Mouse (Mus musculus) hindbrain, embryonic 11.5 days (tissue): ENCODE results near the gene Rapgef6. TPM values are rescaled to one million over a fixed set of nuclear protein-coding genes. Genes with fewer than 3 reads are reported as not detected.

ENCODE experiments used
- ATAC-seq: fragments of 200-750 bp; cut with Nextera tagmentation; 2 replicates; pipeline ENCODE4 v1.8.0; 2017; ENCODE audit warnings: mild to moderate bottlenecking, moderate TSS enrichment, moderate library complexity; ENCODE audit not compliant: low FRiP score
- DNase-seq: peaks from one replicate; pipeline ENCODE4 v3.0.0-alpha.2; 2015; ENCODE audit warnings: low spot score
- H3K27ac ChIP-seq: fragments of 300-500 bp; sonication (generic); 2 replicates; pipeline ENCODE4 v1.5.1; 2014; ENCODE audit warnings: mild to moderate bottlenecking, low read depth, low read length
- H3K27me3 ChIP-seq: fragments of 300-500 bp; sonication (generic); 2 replicates; pipeline ENCODE4 v1.6.1; 2014; ENCODE audit warnings: mild to moderate bottlenecking, low read length, moderate library complexity, mixed read lengths; ENCODE audit not compliant: control insufficient read depth, insufficient read depth
- H3K36me3 ChIP-seq: fragments of 300-500 bp; sonication (generic); 2 replicates; pipeline ENCODE4 v1.6.1; 2014; ENCODE audit warnings: mild to moderate bottlenecking, low read length, moderate library complexity, mixed read lengths; ENCODE audit not compliant: control insufficient read depth, insufficient read depth
- H3K4me1 ChIP-seq: fragments of 300-500 bp; sonication (generic); replicated peaks from 2 replicates; pipeline ENCODE4 v1.6.1; 2014; ENCODE audit warnings: low read length, mixed read lengths; ENCODE audit not compliant: control insufficient read depth, insufficient read depth
- H3K4me2 ChIP-seq: fragments of 300-500 bp; sonication (generic); replicated peaks from 2 replicates; pipeline ENCODE4 v1.6.1; 2014; ENCODE audit warnings: mild to moderate bottlenecking, low read depth, low read length
- H3K4me3 ChIP-seq: fragments of 300-500 bp; sonication (generic); 2 replicates; pipeline ENCODE4 v1.5.1; 2014; ENCODE audit warnings: low read depth, low read length
- H3K9ac ChIP-seq: fragments of 300-500 bp; sonication (generic); 2 replicates; pipeline ENCODE4 v1.6.1; 2014; ENCODE audit warnings: low read depth, low read length
- H3K9me3 ChIP-seq: fragments of 300-500 bp; sonication (generic); 2 replicates; pipeline ENCODE4 v1.6.1; 2016; ENCODE audit warnings: low read length; ENCODE audit not compliant: control insufficient read depth
- WGBS: fragments of 180-500 bp; shearing (Covaris S2); extraction: QIAGEN DNeasy Blood & Tissue Kit; methylation state at CpG from one replicate; pipeline ENCODE4 v1.1.7; 2014; 5-methylcytosine and 5-hydroxymethylcytosine counted together
- polyA plus RNA-seq: library from polyadenylated mRNA; unstranded; fragments of >200 nt; fragmentation: Nextera tagmentation; extraction: Ambion mirVana; gene quantifications from 2 replicates; pipeline ENCODE4 v1.2.1, GENCODE M21; 2014

Rapgef6 gene
- polyA plus RNA-seq, 1 experiment from 2014 or later = 47.0 TPM

DNA sequence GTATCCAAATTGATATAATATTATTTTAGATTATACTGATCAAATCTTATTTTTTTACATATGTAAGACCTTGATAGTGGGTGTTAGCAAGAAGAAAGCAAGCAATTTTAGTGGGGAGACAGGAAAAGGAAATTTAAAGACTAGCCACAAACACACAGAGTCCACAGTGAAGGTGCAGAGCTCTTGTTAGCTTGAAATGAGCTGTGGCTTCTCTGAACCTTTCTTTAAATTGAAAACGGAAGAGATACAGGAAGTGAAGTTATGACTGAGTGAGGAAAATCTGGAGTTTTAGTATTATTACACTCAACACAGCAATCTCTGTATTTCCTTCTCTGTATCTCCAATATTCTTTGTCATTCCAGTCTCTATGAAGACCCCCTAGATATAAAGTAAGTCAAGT lies 104.3 kb downstream of the Rapgef6 start:
- H3K27ac ChIP-seq = no peak overlapping the region
- DNase-seq (no peak), ATAC-seq (no peak)
- no peaks in the 10 kb centered on the region for H3K9me3 ChIP-seq
- no peaks in the 10 kb centered on the region for H3K4me1 ChIP-seq
- 93% methylated on average over 1 of the region's 1 CpGs for WGBS
- H3K4me3 ChIP-seq = no peak overlapping the region
- no peaks in the 10 kb centered on the region for H3K27me3 ChIP-seq
- H3K4me2 ChIP-seq = no peak overlapping the region
- H3K36me3 ChIP-seq = no peaks in the 10 kb centered on the region
- H3K9ac ChIP-seq = no peak overlapping the region

- Histone ChIP-seq H3K4me2 (no peak overlapping the region), H3K9me3 (no peaks in the 10 kb centered on the region), H3K27ac (no peak overlapping the region), H3K4me1 (no peaks in the 10 kb centered on the region), H3K36me3 (no peaks in the 10 kb centered on the region), H3K4me3 (no peak overlapping the region), H3K27me3 (no peaks in the 10 kb centered on the region), H3K9ac (no peak overlapping the region)
- ATAC-seq (no peak), DNase-seq (no peak)
- WGBS = 92% methylated on average over 4 of the region's 4 CpGs
These were observed 123.8 kb downstream of the Rapgef6 start for GRCm38 (mm10) chr11:54646420-54646819.

GRCm38 (mm10) chr11:54648573-54648972 lies 125.9 kb downstream of the Rapgef6 start:
- no peaks in the 10 kb centered on the region for H3K4me1 ChIP-seq
- no peaks in the 10 kb centered on the region for H3K27me3 ChIP-seq
- no peaks in the 10 kb centered on the region for H3K36me3 ChIP-seq
- no peaks in the 10 kb centered on the region for H3K9me3 ChIP-seq
- H3K27ac ChIP-seq = no peak overlapping the region
- no peak overlapping the region for H3K9ac ChIP-seq
- H3K4me2 ChIP-seq = no peak overlapping the region
- DNase-seq (no peak), ATAC-seq (no peak)
- no peak overlapping the region for H3K4me3 ChIP-seq

GRCm38 (mm10) chr11:54655420-54655819 lies 132.8 kb downstream of the Rapgef6 start:
- no peaks in the 10 kb centered on the region for H3K27me3 ChIP-seq
- no peak overlapping the region for H3K27ac ChIP-seq
- H3K9ac ChIP-seq = no peak overlapping the region
- ATAC-seq = no peak
- WGBS = 86% methylated on average over 2 of the region's 2 CpGs
- H3K36me3 ChIP-seq = no peaks in the 10 kb centered on the region; the same call in 1 of the 2 replicates
- DNase-seq = no peak
- no peak overlapping the region for H3K4me3 ChIP-seq
- no peaks in the 10 kb centered on the region for H3K9me3 ChIP-seq
- H3K4me2 ChIP-seq = no peak overlapping the region
- H3K4me1 ChIP-seq = no peaks in the 10 kb centered on the region

DNA sequence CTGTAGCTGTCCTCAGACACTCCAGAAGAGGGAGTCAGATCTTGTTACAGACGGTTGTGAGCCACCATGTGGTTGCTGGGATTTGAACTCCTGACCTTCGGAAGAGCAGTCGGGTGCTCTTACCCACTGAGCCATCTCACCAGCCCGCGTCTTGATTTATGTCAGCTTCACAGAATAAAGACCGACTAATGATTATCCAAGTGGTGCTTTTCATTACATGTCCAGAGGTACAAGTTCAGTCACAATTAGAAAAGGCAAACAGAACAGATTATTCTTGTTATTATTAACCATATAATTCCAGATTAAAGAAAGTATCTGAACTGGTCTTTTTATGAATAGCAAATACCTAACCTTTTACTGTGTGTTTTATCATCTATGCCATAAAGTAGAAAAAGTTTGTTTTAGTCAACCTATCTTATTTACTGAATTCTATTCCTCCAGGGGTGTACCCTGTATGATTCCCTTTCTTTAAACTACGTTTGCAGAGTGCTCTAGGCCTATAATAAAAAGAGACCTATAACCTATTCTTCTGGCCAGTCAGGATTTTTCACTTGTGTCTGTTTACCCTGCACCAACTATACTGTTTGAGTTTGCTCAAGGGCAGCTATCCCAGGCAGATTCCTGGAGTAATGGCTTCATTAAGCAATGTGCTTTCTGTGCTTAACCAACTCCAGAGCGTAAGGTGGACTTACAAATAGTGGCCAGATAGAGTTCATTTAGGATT lies 151.1 kb downstream of the Rapgef6 start:
- DNase-seq (no peak), ATAC-seq (no peak)
- no peak overlapping the region for H3K4me3 ChIP-seq
- no peak overlapping the region for H3K9ac ChIP-seq
- no peaks in the 10 kb centered on the region for H3K9me3 ChIP-seq
- H3K36me3 ChIP-seq = no peaks in the 10 kb centered on the region
- 88% methylated on average over 8 of the region's 8 CpGs for WGBS
- H3K4me1 ChIP-seq = no peaks in the 10 kb centered on the region
- H3K27ac ChIP-seq = no peak overlapping the region
- no peaks in the 10 kb centered on the region for H3K27me3 ChIP-seq
- no peak overlapping the region for H3K4me2 ChIP-seq

DNA sequence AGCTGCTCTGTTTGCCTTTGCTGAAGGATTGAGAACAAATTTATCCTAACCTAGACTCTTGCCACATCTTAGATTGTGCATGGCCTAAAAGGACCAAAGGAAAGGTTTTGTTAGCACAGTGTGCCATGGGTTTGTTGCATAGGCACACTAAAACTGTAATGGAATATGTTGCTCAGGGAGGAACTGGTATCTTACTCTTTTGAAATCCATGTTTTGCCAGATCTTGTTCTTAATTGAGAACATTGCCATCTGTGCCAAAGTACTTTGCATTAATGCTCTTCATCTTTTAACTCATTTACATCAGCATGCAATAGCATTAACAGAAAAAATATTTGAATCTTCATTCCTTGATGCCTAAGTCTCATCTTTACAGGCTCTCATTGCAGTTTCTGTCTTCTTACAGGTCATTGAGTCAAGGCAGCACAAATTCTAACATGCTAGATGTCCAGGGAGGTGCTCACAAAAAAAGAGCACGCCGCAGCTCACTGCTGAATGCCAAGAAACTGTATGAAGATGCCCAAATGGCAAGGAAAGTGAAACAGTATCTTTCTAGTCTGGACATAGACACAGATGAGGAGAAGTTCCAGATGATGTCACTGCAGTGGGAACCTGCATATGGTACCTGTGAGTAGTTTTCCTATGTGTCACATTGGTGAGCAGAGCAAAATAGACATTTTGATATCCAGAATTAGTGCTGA lies 153.3 kb downstream of the Rapgef6 start:
- ATAC-seq = no peak
- H3K9ac ChIP-seq = no peak overlapping the region
- 94% methylated on average over 2 of the region's 2 CpGs for WGBS
- no peak overlapping the region for H3K27ac ChIP-seq
- no peaks in the 10 kb centered on the region for H3K4me1 ChIP-seq
- no peaks in the 10 kb centered on the region for H3K27me3 ChIP-seq
- H3K36me3 ChIP-seq = peaks cover 6% of the 10 kb centered on the region
- no peaks in the 10 kb centered on the region for H3K9me3 ChIP-seq
- no peak overlapping the region for H3K4me3 ChIP-seq
- no peak overlapping the region for H3K4me2 ChIP-seq
- DNase-seq = no peak

DNA sequence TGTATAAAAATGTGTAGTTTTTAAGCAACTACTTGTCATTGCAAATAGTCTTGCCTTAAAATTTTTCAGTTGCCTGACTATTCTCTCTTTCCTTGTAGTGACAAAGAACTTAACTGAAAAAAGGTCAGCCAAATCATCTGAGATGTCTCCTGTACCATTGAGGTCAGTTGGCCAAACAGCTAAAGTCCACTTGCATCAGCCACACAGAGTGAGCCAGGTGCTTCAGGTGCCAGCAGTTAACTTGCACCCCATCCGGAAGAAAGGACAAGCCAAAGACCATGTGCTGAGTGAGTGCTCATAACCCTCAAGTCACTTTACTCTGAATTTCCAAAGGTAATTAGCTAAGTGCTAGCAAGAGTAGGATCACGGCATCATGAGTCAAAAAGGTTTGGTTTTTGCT lies 156.5 kb downstream of the Rapgef6 start:
- Histone ChIP-seq H3K4me2 (no peak overlapping the region), H3K9me3 (no peaks in the 10 kb centered on the region), H3K27ac (no peak overlapping the region), H3K9ac (no peak overlapping the region), H3K4me1 (no peaks in the 10 kb centered on the region), H3K27me3 (no peaks in the 10 kb centered on the region), H3K36me3 (peaks cover 6% of the 10 kb centered on the region), H3K4me3 (no peak overlapping the region)
- ATAC-seq (no peak), DNase-seq (no peak)
- 93% methylated on average over 2 of the region's 2 CpGs for WGBS

DNA sequence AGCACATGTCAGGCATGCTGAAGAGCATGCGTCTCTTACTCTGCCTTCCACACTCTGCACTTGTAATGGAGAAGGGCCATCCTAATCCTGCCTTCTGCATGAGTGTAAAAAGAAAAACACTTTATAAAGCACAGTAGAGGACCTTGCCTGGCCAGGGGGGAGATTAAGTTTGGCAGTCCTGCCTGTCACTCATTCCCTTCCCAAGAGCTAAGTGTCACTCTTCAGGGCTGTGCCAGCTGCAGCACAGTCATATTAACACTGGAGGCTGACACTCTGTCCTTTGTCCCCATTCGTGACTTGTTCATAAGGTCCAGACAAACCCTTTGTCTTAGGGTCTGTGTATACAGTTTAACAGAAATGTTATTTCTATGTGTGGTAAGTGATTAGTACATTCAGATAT lies 162.2 kb downstream of the Rapgef6 start:
- ATAC-seq = no peak
- H3K27me3 ChIP-seq = no peaks in the 10 kb centered on the region
- no peak overlapping the region for H3K4me3 ChIP-seq
- no peak for DNase-seq
- H3K9me3 ChIP-seq = no peaks in the 10 kb centered on the region
- 84% methylated on average over 2 of the region's 2 CpGs for WGBS
- H3K27ac ChIP-seq = no peak overlapping the region
- no peak overlapping the region for H3K4me2 ChIP-seq
- no peaks in the 10 kb centered on the region for H3K4me1 ChIP-seq
- H3K9ac ChIP-seq = no peak overlapping the region
- peaks cover 3% of the 10 kb centered on the region for H3K36me3 ChIP-seq

DNA sequence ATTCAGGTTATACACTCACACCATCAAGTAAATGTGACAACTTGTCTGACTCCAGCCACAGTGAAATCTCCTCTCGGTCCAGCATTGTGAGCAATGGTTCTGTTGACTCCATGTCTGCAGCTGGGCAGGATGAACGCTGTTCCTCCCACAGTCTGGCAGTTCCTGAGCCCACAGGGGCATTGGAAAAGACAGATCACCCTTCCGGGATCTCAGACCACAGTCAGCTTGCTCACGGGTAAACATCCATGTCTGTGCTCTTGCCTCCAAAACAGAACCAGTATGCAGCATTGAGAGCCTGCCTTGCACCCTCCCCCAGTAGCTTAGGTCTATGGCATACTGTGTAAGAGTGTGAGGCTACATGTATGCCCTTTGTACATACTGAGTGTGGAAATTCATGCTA lies 167.5 kb downstream of the Rapgef6 start:
- 88% methylated on average over 4 of the region's 4 CpGs for whole genome bisulfite sequencing
- no peak overlapping the region for H3K4me2 ChIP-seq
- ATAC-seq = no peak
- no peaks in the 10 kb centered on the region for H3K4me1 ChIP-seq
- no peak overlapping the region for H3K9ac ChIP-seq
- no peaks in the 10 kb centered on the region for H3K9me3 ChIP-seq
- no peak overlapping the region for H3K27ac ChIP-seq
- DNase-seq = no peak
- H3K27me3 ChIP-seq = no peaks in the 10 kb centered on the region
- no peaks in the 10 kb centered on the region for H3K36me3 ChIP-seq
- no peak overlapping the region for H3K4me3 ChIP-seq
